Comparison of ENCODE assay signal across 8 mouse cellular contexts in the genomic region with DNA sequence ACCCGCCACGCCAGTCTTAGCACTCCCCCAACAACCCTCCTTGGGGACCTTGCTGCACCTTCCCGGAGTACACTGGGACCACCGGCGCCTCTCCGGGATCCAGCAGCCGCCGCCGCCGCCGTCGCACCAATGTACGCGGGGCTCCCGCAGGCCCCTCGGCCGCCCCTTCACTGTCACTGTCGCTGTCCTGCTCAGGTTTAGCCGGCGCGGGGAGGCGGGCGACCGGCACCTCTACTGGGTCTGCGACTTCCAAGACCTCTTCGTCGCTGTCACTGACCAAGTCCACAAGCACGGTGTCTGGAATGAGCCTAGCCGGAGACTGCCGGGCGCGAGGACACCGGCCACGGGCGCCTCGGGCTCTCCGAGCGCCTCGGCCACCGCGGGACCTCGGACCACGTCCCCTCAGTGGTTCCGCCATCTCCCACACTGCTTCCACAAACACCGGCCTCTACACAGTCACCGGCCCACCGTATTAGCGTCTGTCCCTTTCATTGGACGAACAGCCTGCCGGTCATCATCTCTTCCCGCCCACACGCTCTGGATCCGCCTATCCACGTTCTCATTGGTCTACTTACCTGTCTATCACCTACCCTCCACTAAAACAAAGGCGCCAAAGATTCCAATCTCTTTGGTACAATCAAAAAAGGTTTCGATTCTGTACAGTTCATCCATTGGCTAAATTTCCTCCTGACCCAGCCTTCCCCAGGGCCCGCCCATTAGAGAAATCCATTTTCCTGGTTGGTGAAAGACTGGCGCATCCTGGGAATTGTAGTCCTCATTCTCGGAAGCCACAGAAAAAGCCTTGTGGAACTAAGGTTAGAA. TPM values are rescaled to one million over a fixed set of nuclear protein-coding genes. Genes with fewer than 3 reads are reported as not detected.
A peak's percentile ranks its signal among the peaks of the same experiment; 100 is the strongest.
DNase-seq lines count a peak whose midpoint lies in the region; ATAC-seq lines count a peak whose summit lies in the region.

A gene (minus strand): TSS at position 440 of the 822 bp plus-strand sequence.

- peak; percentile 95 to 100 for DNase-seq in adrenal gland, adult (ENCODE audit: inconsistent age in 2 of 2, low spot score in 1 of 2)
- peak; percentile 99 for DNase-seq in embryo, embryonic 10.5 days (ENCODE audit: low spot score)
- DNase-seq in gastrocnemius, postnatal 14 days = peak; percentile 86
- DNase-seq in left cerebral cortex, postnatal 10 days (ENCODE audit: extremely low spot score in 1 of 2, low spot score in 2 of 2) = peak; percentile 92 to 99
- peak; percentile 96 for DNase-seq in right cerebral cortex, postnatal 25 days
- peak; percentile 90 for DNase-seq in urinary bladder, postnatal 4 days (ENCODE audit: low spot score in 2 of 2)

- peak; percentile 96 for ATAC-seq in inflammation-experienced regulatory T-cells, adult 6 months
- ATAC-seq in megakaryocyte-erythroid progenitor cell, adult 5-6 weeks (replicated peaks; ENCODE audit: low FRiP score, low TSS enrichment, poor library complexity, severe bottlenecking) = peak; percentile 98

- intact Hi-C loops in gastrocnemius, postnatal 14 days (cut with DNase I; ENCODE audit: low total_unique reads) = loop anchor here (5.0 kb wide), 1 partner anchor 86 kb away; no protein-coding TSS in a partner anchor
- intact Hi-C loops in left cerebral cortex, postnatal 10 days (cut with DNase I) = loop anchor here (2.0 kb wide), 1 partner anchor 132 kb away; no protein-coding TSS in a partner anchor

RNA-seq across cellular contexts. Expression of the gene that starts here (rescaled TPM):
- total RNA-seq in gastrocnemius, postnatal 14 days (2021) = 1 to 10 TPM; 2.1 to 2.6 TPM
- 1 to 10 TPM; 2.7 to 3.8 (median 3.3) TPM for polyA plus RNA-seq in inflammation-experienced regulatory T-cells, adult 6 months (2017; shearing (Covaris generic))
- total RNA-seq in left cerebral cortex, postnatal 10 days (2021) = 1 to 10 TPM; 8.0 to 8.2 TPM
- 14.9 and 32.5 TPM in 2 replicates for total RNA-seq in megakaryocyte-erythroid progenitor cell, adult 5-6 weeks (2014; fragmentation: Nextera tagmentation)
- total RNA-seq in megakaryocyte-erythroid progenitor cell, adult 5-6 weeks (2017) = 17.8 and 18.9 TPM in 2 replicates

Comparison
In these comparisons a context has a peak if more than half of its experiments do, and no peak if none do; other contexts are left out.
1. Peak in every context shown above with its lines: DNase-seq and ATAC-seq.